Mouse (Mus musculus) spleen, postnatal 0 days (tissue): ENCODE measurements around the gene Wnt9a. TPM values are rescaled to one million over a fixed set of nuclear protein-coding genes. Genes with fewer than 3 reads are reported as not detected.

ENCODE experiments used
- polyA plus RNA-seq: library from polyadenylated mRNA; unstranded; fragments of >200 nt; fragmentation: Nextera tagmentation; extraction: Ambion mirVana; gene quantifications from 2 replicates; pipeline ENCODE4 v1.2.1, GENCODE M21; 2015

Wnt9a gene
- polyA plus RNA-seq: 0.88 and 1.5 TPM in 2 replicates

GRCm38 (mm10) chr11:59306461-59307421, at the start of gene Wnt9a:
Wnt9a (plus strand) TSS chr11:59306928.

GRCm38 (mm10) chr11:59290702-59291303, 15.9 kb upstream of the Wnt9a start, which contains the start of gene Wnt3a:
Wnt3a (minus strand) TSS chr11:59290752.

GRCm38 (mm10) chr11:59375475-59375874, 68.7 kb downstream of the Wnt9a start, which contains the start of gene Prss38:
Prss38 (minus strand) TSS chr11:59375657.

Other genes starting within 250 kb of the Wnt9a start
- gene Obscn, start 170.5 kb upstream of the Wnt9a start, polyA plus RNA-seq: 0.17 and 0.22 TPM in 2 replicates
- gene Iba57, start 143.2 kb upstream of the Wnt9a start, polyA plus RNA-seq: 11.9 and 14.3 TPM in 2 replicates
- gene Gjc2, start 123.7 kb upstream of the Wnt9a start, polyA plus RNA-seq: 0.59 and 1.2 TPM in 2 replicates
- 84.0 and 88.0 TPM in 2 replicates for gene Guk1, start 114.7 kb upstream of the Wnt9a start, polyA plus RNA-seq
- gene Mrpl55, start 104.4 kb upstream of the Wnt9a start, polyA plus RNA-seq: 67.0 and 70.0 TPM in 2 replicates
- gene 2310033P09Rik, start 98.6 kb upstream of the Wnt9a start, polyA plus RNA-seq: 34.5 and 37.9 TPM in 2 replicates
- gene Arf1, start 78.7 kb upstream of the Wnt9a start, polyA plus RNA-seq: 241 and 269 TPM in 2 replicates
- 0.08 TPM in 1 of 2 replicates, not detected in the other for gene Wnt3a, start 16.2 kb upstream of the Wnt9a start, polyA plus RNA-seq
- gene Prss38, start 68.7 kb downstream of the Wnt9a start, polyA plus RNA-seq: not detected in 2 replicates
- 4.1 and 4.5 TPM in 2 replicates for gene Jmjd4, start 143.1 kb downstream of the Wnt9a start, polyA plus RNA-seq
- 12.1 and 12.5 TPM in 2 replicates for gene Snap47, start 144.3 kb downstream of the Wnt9a start, polyA plus RNA-seq
- gene Zfp867, start 165.5 kb downstream of the Wnt9a start, polyA plus RNA-seq: 1.6 and 2.5 TPM in 2 replicates
- 5.7 and 6.3 TPM in 2 replicates for gene Zkscan17, start 219.8 kb downstream of the Wnt9a start, polyA plus RNA-seq
- 2.2 and 3.3 TPM in 2 replicates for gene Nlrp3, start 234.6 kb downstream of the Wnt9a start, polyA plus RNA-seq